Mouse (Mus musculus): Measurements from ENCODE around the gene S100a7a. TPM values are rescaled to one million over a fixed set of nuclear protein-coding genes. Genes with fewer than 3 reads are reported as not detected.
A peak's percentile ranks its signal among the peaks of the same experiment; 100 is the strongest.

Gene S100a7a
- polyA plus RNA-seq, 1 experiment from 2014 or later: 0.44 TPM

DNA sequence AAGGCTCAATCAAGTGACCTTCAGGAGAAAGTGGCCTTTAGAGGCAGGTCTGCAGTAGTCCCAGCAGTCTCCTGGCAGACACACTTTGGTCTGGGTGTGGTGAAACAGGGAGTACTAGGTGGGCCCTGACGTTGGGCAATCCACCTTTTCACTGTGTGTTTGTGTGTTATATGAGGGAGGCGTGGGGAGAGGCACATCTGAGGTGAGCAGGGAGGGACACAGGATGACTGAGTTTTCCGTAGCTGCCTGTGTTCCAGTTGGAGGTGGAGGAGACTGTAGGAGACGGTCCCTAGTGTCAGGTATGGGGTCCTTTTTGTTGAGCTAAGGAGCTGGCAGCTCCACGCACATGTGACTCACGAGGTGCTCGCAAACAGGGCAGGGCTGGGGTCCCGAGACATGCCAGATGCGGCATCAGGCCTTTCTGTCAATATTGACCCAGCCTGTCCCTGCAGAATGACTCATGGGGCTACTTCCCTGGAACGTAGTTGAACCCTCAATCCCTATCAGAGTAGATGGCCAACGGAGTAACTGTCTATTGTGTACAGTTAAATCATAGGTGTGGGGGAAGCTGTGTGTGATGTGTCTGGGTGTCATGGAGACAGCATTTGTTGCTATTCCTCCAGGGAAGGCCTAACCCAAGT is 39.1 kb upstream of the S100a7a start:
- no peaks in the 10 kb centered on the region for H3K9me3 ChIP-seq
- WGBS: 47% methylated on average over 11 of the region's 11 CpGs
- no peaks in the 10 kb centered on the region for H3K27me3 ChIP-seq (replicated peaks)
- H3K4me3 ChIP-seq (replicated peaks): peak overlapping the region; percentile 38; the same call in 1 of the 2 replicates
- peak; percentile 79 for ATAC-seq
- peak overlapping the region; percentile 72 for H3K4me2 ChIP-seq (replicated peaks)
- H3K36me3 ChIP-seq: no peaks in the 10 kb centered on the region
- peaks cover 20% of the 10 kb centered on the region for H3K4me1 ChIP-seq (replicated peaks)
- no peak overlapping the region for H3K9ac ChIP-seq
- H3K27ac ChIP-seq: peak overlapping the region; percentile 77

DNA sequence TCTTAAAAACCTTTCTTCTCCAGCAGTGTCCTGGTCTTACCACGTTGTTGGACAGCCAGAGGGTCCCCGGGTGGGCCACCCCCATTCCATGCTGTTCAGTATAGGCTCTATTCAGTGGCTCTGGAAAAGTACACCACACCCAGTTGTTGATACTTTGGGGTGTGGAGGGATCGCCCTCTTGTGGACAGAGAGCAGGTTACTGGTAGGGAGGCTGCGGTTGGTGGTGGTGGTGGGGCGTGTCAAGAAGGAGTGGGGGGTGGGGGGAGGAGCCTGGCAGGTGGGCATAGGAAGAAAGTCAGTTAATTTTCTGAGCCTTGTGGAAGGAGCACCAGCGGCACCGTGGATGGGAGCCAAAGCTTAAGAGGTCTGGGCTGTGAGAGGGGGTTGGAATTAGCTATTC is 38.4 kb upstream of the S100a7a start:
- peak; percentile 76 for ATAC-seq

DNA sequence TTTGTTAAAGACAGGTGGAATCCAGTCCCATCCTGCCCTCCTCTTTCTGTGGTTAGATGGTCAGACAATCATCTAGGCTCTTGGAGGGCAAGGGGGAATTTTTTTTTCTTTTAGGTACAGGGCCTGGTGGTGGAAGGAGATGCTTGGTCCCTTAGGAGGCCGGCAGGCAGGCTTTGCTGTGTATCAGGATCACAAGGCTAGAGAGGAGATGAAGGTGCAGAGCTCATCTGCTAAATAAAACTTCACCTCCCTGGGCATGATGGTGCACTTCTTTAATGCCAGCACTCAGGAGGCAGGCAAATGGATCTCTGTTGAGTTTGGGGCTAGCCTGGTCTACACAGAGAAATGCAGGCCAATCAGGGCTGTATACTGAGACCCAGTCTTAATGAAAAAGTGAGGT is 37.9 kb upstream of the S100a7a start:
- H3K27me3 ChIP-seq (replicated peaks): no peaks in the 10 kb centered on the region
- H3K9me3 ChIP-seq: no peaks in the 10 kb centered on the region
- no peaks in the 10 kb centered on the region for H3K36me3 ChIP-seq
- H3K4me1 ChIP-seq (replicated peaks): peaks cover 20% of the 10 kb centered on the region
- 0 out of 2 replicates have a peak overlapping the region, but pooled peaks have one; percentile 9 for H3K27ac ChIP-seq
- peak overlapping the region; percentile 72 for H3K4me2 ChIP-seq (replicated peaks)
- no peak overlapping the region for H3K4me3 ChIP-seq (replicated peaks)
- ATAC-seq: no peak
- 77% methylated on average over 1 of the region's 1 CpGs for WGBS
- no peak overlapping the region for H3K9ac ChIP-seq

More for the DNA sequence above, 38.4 kb upstream of the S100a7a start:
- Histone ChIP-seq H3K9ac (no peak overlapping the region), H3K4me1 (replicated peaks) (peaks cover 20% of the 10 kb centered on the region), H3K27ac (0 out of 2 replicates have a peak overlapping the region, but pooled peaks have one; percentile 77), H3K4me3 (replicated peaks) (no peak overlapping the region), H3K9me3 (no peaks in the 10 kb centered on the region), H3K4me2 (replicated peaks) (peak overlapping the region; percentile 72), H3K27me3 (replicated peaks) (no peaks in the 10 kb centered on the region), H3K36me3 (no peaks in the 10 kb centered on the region)
- WGBS: 10% methylated on average over 7 of the region's 7 CpGs

- H3K27me3 ChIP-seq (replicated peaks): no peaks in the 10 kb centered on the region
- ATAC-seq: no peak
- H3K9ac ChIP-seq: no peak overlapping the region
- H3K4me3 ChIP-seq (replicated peaks): no peak overlapping the region
- no peak overlapping the region for H3K4me2 ChIP-seq (replicated peaks)
- H3K36me3 ChIP-seq: no peaks in the 10 kb centered on the region
- no peak overlapping the region for H3K27ac ChIP-seq
- H3K4me1 ChIP-seq (replicated peaks): peaks cover 20% of the 10 kb centered on the region
- no peaks in the 10 kb centered on the region for H3K9me3 ChIP-seq
- 17% methylated on average over 1 of the region's 1 CpGs for WGBS
Measured at GRCm38 (mm10) chr3:90617586-90617985, 36.2 kb upstream of the S100a7a start.

DNA sequence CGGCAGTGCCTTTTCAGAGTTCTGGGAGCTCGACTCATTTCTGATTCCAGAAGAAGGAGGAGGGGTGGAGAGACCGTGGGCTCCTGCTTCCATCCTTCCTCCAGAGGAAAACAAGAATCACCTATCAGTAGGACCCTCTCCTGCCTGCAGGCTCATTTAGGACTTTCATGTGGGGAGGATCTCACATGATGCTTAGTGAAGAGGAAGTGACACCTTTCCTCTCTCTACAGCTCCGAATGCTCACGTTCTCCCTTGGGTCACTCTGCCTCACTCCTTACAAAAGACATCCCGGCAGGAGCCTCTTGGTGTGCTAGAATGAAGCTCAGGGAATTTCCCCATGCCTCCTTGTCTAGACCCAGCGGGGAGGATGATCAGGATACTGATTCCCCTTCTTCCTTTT is 32.3 kb upstream of the S100a7a start:
- no peak for ATAC-seq
- Histone ChIP-seq H3K36me3 (no peaks in the 10 kb centered on the region), H3K9me3 (no peaks in the 10 kb centered on the region), H3K27ac (no peak overlapping the region), H3K4me1 (replicated peaks) (peaks cover 19% of the 10 kb centered on the region), H3K4me3 (replicated peaks) (no peak overlapping the region), H3K4me2 (replicated peaks) (no peak overlapping the region), H3K9ac (no peak overlapping the region), H3K27me3 (replicated peaks) (no peaks in the 10 kb centered on the region)
- 54% methylated on average over 7 of the region's 7 CpGs for WGBS

DNA sequence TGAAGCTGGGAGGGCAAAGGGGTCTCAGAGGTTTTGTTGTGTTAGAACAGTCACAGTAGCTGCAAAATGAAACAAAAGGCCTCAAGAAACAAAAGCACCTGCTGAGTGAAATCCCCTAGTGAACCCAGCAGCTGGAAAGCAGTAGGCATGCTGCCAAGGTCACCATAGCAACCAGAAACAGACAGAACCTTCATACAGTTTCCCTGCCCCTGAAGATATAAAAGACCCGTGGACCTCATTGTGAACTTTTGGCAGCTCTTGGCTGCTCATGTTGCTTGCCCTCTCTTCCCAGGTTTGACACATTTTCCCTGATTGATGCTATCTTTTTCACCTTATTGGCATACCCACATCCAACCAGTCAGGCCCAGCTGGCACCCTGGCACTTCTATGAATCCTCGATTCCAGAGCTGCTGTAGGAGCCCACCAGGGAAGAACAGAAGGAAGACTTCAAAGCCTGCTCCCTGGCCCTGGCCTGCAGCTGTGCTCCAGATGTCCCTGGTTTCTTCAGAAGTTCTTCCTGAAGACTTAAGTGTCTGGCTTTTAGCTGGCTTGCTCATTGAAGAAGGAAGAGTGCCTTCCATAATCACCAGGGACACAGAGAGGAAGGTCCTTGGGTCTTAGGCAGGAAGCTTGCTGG is 30.3 kb upstream of the S100a7a start:
- Histone ChIP-seq H3K4me3 (replicated peaks) (no peak overlapping the region), H3K4me1 (replicated peaks) (peaks cover 19% of the 10 kb centered on the region), H3K27me3 (replicated peaks) (no peaks in the 10 kb centered on the region), H3K36me3 (no peaks in the 10 kb centered on the region), H3K4me2 (replicated peaks) (no peak overlapping the region), H3K9me3 (no peaks in the 10 kb centered on the region), H3K27ac (0 out of 2 replicates have a peak overlapping the region, but pooled peaks have one; percentile 27), H3K9ac (no peak overlapping the region)
- 14% methylated on average over 2 of the region's 2 CpGs for WGBS
- peak; percentile 29; the same call in 1 of the 2 replicates for ATAC-seq

GRCm38 (mm10) chr3:90625496-90625895 is 28.3 kb upstream of the S100a7a start:
- H3K36me3 ChIP-seq: no peaks in the 10 kb centered on the region
- no peak overlapping the region; the same call in 1 of the 2 replicates for H3K4me2 ChIP-seq (replicated peaks)
- ATAC-seq: no peak
- H3K4me1 ChIP-seq (replicated peaks): peaks cover 19% of the 10 kb centered on the region
- H3K27me3 ChIP-seq (replicated peaks): no peaks in the 10 kb centered on the region
- H3K27ac ChIP-seq: peak overlapping the region; percentile 88
- H3K9me3 ChIP-seq: no peaks in the 10 kb centered on the region
- H3K9ac ChIP-seq: no peak overlapping the region
- 87% methylated on average over 5 of the region's 5 CpGs for WGBS
- H3K4me3 ChIP-seq (replicated peaks): no peak overlapping the region

DNA sequence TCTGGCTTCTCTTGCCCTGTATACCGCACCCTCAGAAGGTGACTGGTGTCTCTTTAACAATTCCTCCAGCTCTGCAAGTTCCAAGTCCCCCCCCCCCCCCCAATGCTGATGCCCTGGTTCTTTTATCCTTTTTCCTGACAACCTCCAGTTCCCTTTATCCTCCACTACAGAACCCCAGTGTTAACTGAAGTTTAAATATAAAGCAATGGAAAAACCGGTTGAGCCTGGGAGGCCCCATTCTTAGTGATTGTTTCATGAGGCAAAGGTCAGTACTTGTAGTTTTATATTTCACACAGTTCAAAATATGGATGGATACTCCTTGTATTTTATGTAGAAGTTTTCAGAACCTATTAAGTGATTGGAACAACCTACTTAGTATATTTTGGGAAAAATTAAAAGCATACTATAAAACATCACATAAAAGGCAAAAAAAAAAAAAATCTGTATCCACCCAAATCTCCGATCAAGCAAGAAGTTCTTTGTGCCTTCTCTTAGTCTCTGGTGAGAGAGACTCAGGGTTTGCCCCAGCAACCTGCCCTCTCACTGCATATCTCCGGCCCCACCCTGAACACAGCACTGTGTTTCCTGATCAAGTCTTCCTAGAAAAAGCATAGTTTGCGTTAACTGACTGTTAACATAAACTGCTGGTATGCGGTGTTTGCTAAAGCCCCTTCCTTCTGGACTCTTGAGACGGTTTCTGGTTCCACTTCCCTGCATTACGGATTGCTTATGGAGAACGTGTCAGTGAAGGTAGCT is 27.4 kb upstream of the S100a7a start:
- Histone ChIP-seq H3K4me3 (replicated peaks) (no peak overlapping the region), H3K9me3 (no peaks in the 10 kb centered on the region), H3K27ac (peak overlapping the region; percentile 88), H3K4me2 (replicated peaks) (peak overlapping the region; percentile 42), H3K4me1 (replicated peaks) (peaks cover 19% of the 10 kb centered on the region), H3K36me3 (no peaks in the 10 kb centered on the region), H3K27me3 (replicated peaks) (no peaks in the 10 kb centered on the region), H3K9ac (no peak overlapping the region)
- WGBS: 38% methylated on average over 9 of the region's 9 CpGs
- ATAC-seq: peak; percentile 89

- H3K4me1 ChIP-seq (replicated peaks): peaks cover 19% of the 10 kb centered on the region
- no peak for ATAC-seq
- H3K27ac ChIP-seq: peak overlapping the region; percentile 82
- H3K4me2 ChIP-seq (replicated peaks): peak overlapping the region; percentile 27
- no peaks in the 10 kb centered on the region for H3K9me3 ChIP-seq
- H3K36me3 ChIP-seq: no peaks in the 10 kb centered on the region
- H3K4me3 ChIP-seq (replicated peaks): no peak overlapping the region
- no peak overlapping the region for H3K9ac ChIP-seq
- no peaks in the 10 kb centered on the region for H3K27me3 ChIP-seq (replicated peaks)
- 89% methylated on average over 5 of the region's 5 CpGs for WGBS
Measured at GRCm38 (mm10) chr3:90627366-90627765, 26.5 kb upstream of the S100a7a start.

GRCm38 (mm10) chr3:90627807-90628206 is 26.0 kb upstream of the S100a7a start:
- Histone ChIP-seq H3K27me3 (replicated peaks) (no peaks in the 10 kb centered on the region), H3K9me3 (no peaks in the 10 kb centered on the region), H3K4me3 (replicated peaks) (no peak overlapping the region), H3K9ac (no peak overlapping the region), H3K4me2 (replicated peaks) (no peak overlapping the region), H3K27ac (no peak overlapping the region), H3K4me1 (replicated peaks) (peaks cover 19% of the 10 kb centered on the region), H3K36me3 (no peaks in the 10 kb centered on the region)
- WGBS: 48% methylated on average over 4 of the region's 4 CpGs
- peak; percentile 64 for ATAC-seq

DNA sequence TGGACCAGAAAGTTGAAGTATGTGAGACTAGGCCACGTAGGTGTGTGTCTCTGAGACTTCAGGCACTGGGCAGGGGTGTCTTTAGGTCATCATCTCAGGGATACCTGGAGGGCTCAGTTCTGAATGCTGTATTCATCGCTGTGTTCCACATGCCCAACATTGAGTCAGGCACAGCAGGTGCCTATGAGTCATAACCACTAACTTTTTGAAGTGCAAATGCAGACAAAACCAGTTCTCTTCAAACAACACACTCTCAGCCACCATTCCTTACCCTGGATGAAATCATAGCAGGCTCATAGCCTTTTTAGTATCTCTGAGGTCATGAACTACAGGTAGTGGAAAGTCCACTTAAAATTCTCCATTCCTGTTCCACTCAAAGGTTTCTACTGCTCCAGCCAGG is 24.5 kb upstream of the S100a7a start:
- Histone ChIP-seq H3K36me3 (no peaks in the 10 kb centered on the region), H3K27me3 (replicated peaks) (no peaks in the 10 kb centered on the region), H3K9ac (no peak overlapping the region), H3K4me2 (replicated peaks) (no peak overlapping the region), H3K27ac (no peak overlapping the region), H3K4me3 (replicated peaks) (no peak overlapping the region), H3K9me3 (no peaks in the 10 kb centered on the region), H3K4me1 (replicated peaks) (peaks cover 5% of the 10 kb centered on the region; the same call in 1 of the 2 replicates)
- ATAC-seq: no peak
- 93% methylated on average over 2 of the region's 2 CpGs for WGBS

GRCm38 (mm10) chr3:90631984-90632383 is 21.8 kb upstream of the S100a7a start:
- Histone ChIP-seq H3K36me3 (no peaks in the 10 kb centered on the region), H3K27me3 (replicated peaks) (no peaks in the 10 kb centered on the region), H3K27ac (no peak overlapping the region), H3K4me2 (replicated peaks) (no peak overlapping the region), H3K9ac (no peak overlapping the region), H3K9me3 (no peaks in the 10 kb centered on the region), H3K4me3 (replicated peaks) (no peak overlapping the region), H3K4me1 (replicated peaks) (no peaks in the 10 kb centered on the region)
- WGBS: 83% methylated on average over 2 of the region's 2 CpGs
- no peak for ATAC-seq

All from intestine, embryonic 15.5 days (tissue).